Mouse (Mus musculus): ENCODE data around the gene Adcy2.

Gene Adcy2

GRCm38 (mm10) chr13:68820858-68821579 lies 178.3 kb downstream of the Adcy2 start:
- no peak for DNase-seq

GRCm38 (mm10) chr13:68815704-68816477 lies 183.4 kb downstream of the Adcy2 start:
- DNase-seq, result peak in 1 of 2 experiments; percentile 5

- no peak for DNase-seq
These were observed 188.2 kb downstream of the Adcy2 start for GRCm38 (mm10) chr13:68811185-68811584.

- DNase-seq, result peak; percentile 35 to 41
These were observed 199.6 kb downstream of the Adcy2 start for GRCm38 (mm10) chr13:68799777-68800176.

GRCm38 (mm10) chr13:68793286-68793685 lies 206.1 kb downstream of the Adcy2 start:
- DNase-seq, result no peak

- DNase-seq, result no peak
These were observed 211.9 kb downstream of the Adcy2 start for GRCm38 (mm10) chr13:68787286-68788061.

- DNase-seq, result no peak
These were observed 216.2 kb downstream of the Adcy2 start for GRCm38 (mm10) chr13:68783096-68783495.

- no peak for DNase-seq
These were observed 221.2 kb downstream of the Adcy2 start for GRCm38 (mm10) chr13:68778011-68778672.

GRCm38 (mm10) chr13:68773599-68774211 lies 225.6 kb downstream of the Adcy2 start:
- peak; percentile 34 to 51 for DNase-seq

GRCm38 (mm10) chr13:68768588-68768987 lies 230.8 kb downstream of the Adcy2 start:
- no peak for DNase-seq

- DNase-seq, result no peak
These were observed 233.3 kb downstream of the Adcy2 start for GRCm38 (mm10) chr13:68765896-68766578.

- DNase-seq, result no peak
These were observed 234.7 kb downstream of the Adcy2 start for GRCm38 (mm10) chr13:68764614-68765013.

- peak; percentile 4 to 8 for DNase-seq
These were observed 249.5 kb downstream of the Adcy2 start for GRCm38 (mm10) chr13:68749801-68750200.

GRCm38 (mm10) chr13:68749370-68749769 lies 250.0 kb downstream of the Adcy2 start:
- no peak for DNase-seq

GRCm38 (mm10) chr13:68745426-68745825 lies 253.9 kb downstream of the Adcy2 start:
- DNase-seq, result no peak

GRCm38 (mm10) chr13:68712661-68713060 lies 286.7 kb downstream of the Adcy2 start:
- DNase-seq, result no peak

- peak; percentile 92 for DNase-seq
These were observed 292.0 kb downstream of the Adcy2 start for GRCm38 (mm10) chr13:68707296-68707747.

- DNase-seq, result no peak
These were observed 314.4 kb downstream of the Adcy2 start for GRCm38 (mm10) chr13:68684919-68685318.

- no peak for DNase-seq
These were observed 318.9 kb downstream of the Adcy2 start for GRCm38 (mm10) chr13:68680429-68680828.

- no peak for DNase-seq
These were observed 356.6 kb downstream of the Adcy2 start for GRCm38 (mm10) chr13:68642786-68643185.

GRCm38 (mm10) chr13:68627041-68627440 lies 372.3 kb downstream of the Adcy2 start:
- DNase-seq, result no peak

- peak; percentile 35 to 36 for DNase-seq
These were observed 376.5 kb downstream of the Adcy2 start for GRCm38 (mm10) chr13:68622792-68623191.
